Mouse (Mus musculus) heart, adult 11 months (tissue): ENCODE measurements at regions not wholly inside any gene's neighbourhood (a gene's known extent, or its start where the extent isn't known, plus 50 kb on each side); places are given as distances from the start of the nearest gene placed in this dataset.

Source experiments
- DNase-seq: peaks from one replicate; pipeline ENCODE4 v3.0.0; 2022

- DNase-seq = no peak
Measured at GRCm38 (mm10) chr4:148384251-148385230, 60.0 kb downstream of the Ubiad1 start.

GRCm38 (mm10) chr4:148380562-148380961, 64.0 kb downstream of the Ubiad1 start:
- DNase-seq = no peak

GRCm38 (mm10) chr4:148378491-148378890, 66.1 kb downstream of the Ubiad1 start:
- no peak for DNase-seq

GRCm38 (mm10) chr4:148377368-148377767, 67.2 kb downstream of the Ubiad1 start:
- DNase-seq = no peak

- peak; percentile 96 for DNase-seq
Measured at GRCm38 (mm10) chr4:148376439-148376838, 68.1 kb downstream of the Ubiad1 start.

- no peak for DNase-seq
Measured at GRCm38 (mm10) chr4:148371489-148371888, 73.1 kb downstream of the Ubiad1 start.

- no peak for DNase-seq
Measured at GRCm38 (mm10) chr4:148367671-148368070, 76.9 kb downstream of the Ubiad1 start.

- DNase-seq = no peak
Measured at GRCm38 (mm10) chr4:148365804-148366203, 78.0 kb upstream of the Disp3 start.

GRCm38 (mm10) chr4:148363366-148364121, 75.8 kb upstream of the Disp3 start:
- DNase-seq = no peak

GRCm38 (mm10) chr4:148360931-148361330, 73.2 kb upstream of the Disp3 start:
- no peak for DNase-seq

- DNase-seq = no peak
Measured at GRCm38 (mm10) chr4:148358336-148358735, 70.6 kb upstream of the Disp3 start.

GRCm38 (mm10) chr4:148357221-148357621, 69.5 kb upstream of the Disp3 start:
- no peak for DNase-seq

GRCm38 (mm10) chr4:148356654-148357053, 68.9 kb upstream of the Disp3 start:
- DNase-seq = no peak

GRCm38 (mm10) chr4:148353969-148354368, 66.2 kb upstream of the Disp3 start:
- DNase-seq = no peak

- no peak for DNase-seq
Measured at GRCm38 (mm10) chr4:148352690-148353089, 64.9 kb upstream of the Disp3 start.

GRCm38 (mm10) chr4:148341531-148342157, 53.9 kb upstream of the Disp3 start:
- DNase-seq = no peak

- no peak for DNase-seq
Measured at GRCm38 (mm10) chr4:148340342-148340741, 52.6 kb upstream of the Disp3 start.

GRCm38 (mm10) chr4:148337890-148338880, 50.4 kb upstream of the Disp3 start:
- no peak for DNase-seq
